Mouse (Mus musculus): ENCODE results near the gene Dnmt3l. TPM values are rescaled to one million over a fixed set of nuclear protein-coding genes. Genes with fewer than 3 reads are reported as not detected.

Gene Dnmt3l
- polyA plus RNA-seq, 1 experiment: 6.7 TPM

DNA sequence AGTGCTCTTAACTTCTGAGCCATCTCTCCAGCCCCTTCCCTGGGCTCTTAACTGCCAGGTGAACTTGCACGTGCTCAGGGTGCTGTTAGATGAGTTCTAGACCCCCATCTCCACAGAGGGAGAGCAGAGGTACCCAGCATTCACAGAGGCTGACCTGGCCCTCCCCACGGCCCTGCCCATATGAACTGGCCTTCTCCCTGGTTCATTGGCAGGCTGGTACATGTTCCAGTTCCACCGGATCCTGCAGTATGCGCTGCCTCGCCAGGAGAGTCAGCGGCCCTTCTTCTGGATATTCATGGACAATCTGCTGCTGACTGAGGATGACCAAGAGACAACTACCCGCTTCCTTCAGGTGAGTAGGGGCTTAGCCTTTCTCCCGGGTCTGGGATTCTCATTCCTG, 15.3 kb downstream of the Dnmt3l start:
- no peak overlapping the region for H3K4me3 ChIP-seq (replicated peaks; ENCODE audit: control insufficient read depth, low read depth, low read length)
- no peaks in the 10 kb centered on the region for H3K4me1 ChIP-seq (ENCODE audit: control insufficient read depth, insufficient read depth, low read length)
- WGBS: 81% methylated on average over 8 of the region's 8 CpGs
- H3K27ac ChIP-seq (ENCODE audit: control insufficient read depth, insufficient read depth, low read depth, low read length, poor library complexity): no peak overlapping the region
- TF ChIP-seq POLR2A (IDR thresholded peaks at IDR 0.05; ENCODE audit: borderline replicate concordance, control insufficient read depth, low read depth, low read length): no peak

DNA sequence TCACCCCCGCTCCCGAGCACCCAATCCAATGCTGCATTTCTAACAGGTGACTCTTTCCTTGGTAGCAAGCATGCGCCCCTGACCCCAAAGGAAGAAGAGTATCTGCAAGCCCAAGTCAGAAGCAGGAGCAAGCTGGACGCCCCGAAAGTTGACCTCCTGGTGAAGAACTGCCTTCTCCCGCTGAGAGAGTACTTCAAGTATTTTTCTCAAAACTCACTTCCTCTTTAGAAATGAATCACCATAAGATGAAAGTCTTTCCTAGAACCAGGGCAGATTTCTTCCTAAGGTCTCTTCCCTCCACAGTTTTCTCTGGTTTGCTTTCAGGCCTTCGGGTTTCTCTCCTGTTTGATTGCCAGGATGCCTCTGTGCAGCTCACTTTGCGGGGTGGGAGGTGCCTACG, 21.4 kb downstream of the Dnmt3l start:
- WGBS: 39% methylated on average over 9 of the region's 9 CpGs
- TF ChIP-seq POLR2A (IDR thresholded peaks at IDR 0.05; ENCODE audit: borderline replicate concordance, control insufficient read depth, low read depth, low read length) (no peak), CTCF (IDR thresholded peaks at IDR 0.05; ENCODE audit: control insufficient read depth, insufficient read depth, low read length) (no peak)
- no peak overlapping the region for H3K27ac ChIP-seq (ENCODE audit: control insufficient read depth, insufficient read depth, low read depth, low read length, poor library complexity)
- no peaks in the 10 kb centered on the region; the same call in 1 of the 2 replicates for H3K4me1 ChIP-seq (ENCODE audit: control insufficient read depth, insufficient read depth, low read length)
- H3K4me3 ChIP-seq (replicated peaks; ENCODE audit: control insufficient read depth, low read depth, low read length): no peak overlapping the region

DNA sequence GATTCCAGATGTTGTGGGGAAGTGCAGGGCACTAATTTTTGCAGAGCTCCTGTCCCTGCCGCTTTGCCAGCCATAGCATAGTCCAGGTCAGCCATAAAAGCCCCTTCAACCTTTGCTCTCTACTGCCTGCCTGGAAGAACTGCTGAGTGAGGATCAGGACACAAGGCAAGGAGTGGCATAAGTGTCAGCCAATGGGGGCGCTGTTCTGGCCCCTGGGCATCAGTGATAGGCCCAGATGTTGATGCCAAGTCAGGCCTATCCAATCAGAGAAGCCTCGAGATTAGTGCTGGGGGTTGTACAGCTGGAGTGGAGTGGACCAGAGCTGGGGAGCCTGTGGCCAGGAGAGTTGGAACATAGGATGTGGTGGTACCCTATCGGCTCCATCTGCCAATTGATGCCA, 25.5 kb downstream of the Dnmt3l start:
- no peaks in the 10 kb centered on the region; the same call in 1 of the 2 replicates for H3K4me1 ChIP-seq (ENCODE audit: control insufficient read depth, insufficient read depth, low read length)
- 57% methylated on average over 4 of the region's 4 CpGs for WGBS
- H3K4me3 ChIP-seq (replicated peaks; ENCODE audit: control insufficient read depth, low read depth, low read length): no peak overlapping the region
- TF ChIP-seq POLR2A (IDR thresholded peaks at IDR 0.05; ENCODE audit: borderline replicate concordance, control insufficient read depth, low read depth, low read length) (no peak), CTCF (IDR thresholded peaks at IDR 0.05; ENCODE audit: control insufficient read depth, insufficient read depth, low read length) (no peak)
- H3K27ac ChIP-seq (ENCODE audit: control insufficient read depth, insufficient read depth, low read depth, low read length, poor library complexity): no peak overlapping the region

DNA sequence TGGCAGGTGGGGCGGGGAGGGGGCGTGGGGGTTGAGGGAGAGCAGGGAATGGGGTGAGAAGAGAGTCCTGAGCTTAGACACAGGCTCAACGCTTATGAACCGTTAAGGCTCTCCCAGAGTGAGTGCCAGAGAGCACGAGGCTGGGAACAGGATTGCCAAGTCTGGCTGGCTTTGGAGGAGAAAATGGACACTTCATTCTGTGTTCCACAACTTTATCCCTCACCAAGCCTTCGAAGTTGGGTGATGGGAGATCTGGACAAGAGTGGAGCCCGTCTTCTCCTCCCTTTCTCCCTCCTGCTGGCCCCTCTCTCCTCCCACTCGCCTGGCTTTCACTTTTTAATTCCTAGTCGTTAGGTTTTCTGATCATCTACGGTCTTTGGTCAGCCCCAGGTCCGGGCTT, 26.8 kb downstream of the Dnmt3l start:
- 21% methylated on average over 11 of the region's 11 CpGs for WGBS
- Histone ChIP-seq H3K4me3 (replicated peaks; ENCODE audit: control insufficient read depth, low read depth, low read length) (peak overlapping the region; percentile 4), H3K27ac (ENCODE audit: control insufficient read depth, insufficient read depth, low read depth, low read length, poor library complexity) (no peak overlapping the region), H3K4me1 (ENCODE audit: control insufficient read depth, insufficient read depth, low read length) (no peaks in the 10 kb centered on the region; the same call in 1 of the 2 replicates)
- TF ChIP-seq CTCF (IDR thresholded peaks at IDR 0.05; ENCODE audit: control insufficient read depth, insufficient read depth, low read length): no peak
- no peak for TF ChIP-seq POLR2A (IDR thresholded peaks at IDR 0.05; ENCODE audit: borderline replicate concordance, control insufficient read depth, low read depth, low read length)

DNA sequence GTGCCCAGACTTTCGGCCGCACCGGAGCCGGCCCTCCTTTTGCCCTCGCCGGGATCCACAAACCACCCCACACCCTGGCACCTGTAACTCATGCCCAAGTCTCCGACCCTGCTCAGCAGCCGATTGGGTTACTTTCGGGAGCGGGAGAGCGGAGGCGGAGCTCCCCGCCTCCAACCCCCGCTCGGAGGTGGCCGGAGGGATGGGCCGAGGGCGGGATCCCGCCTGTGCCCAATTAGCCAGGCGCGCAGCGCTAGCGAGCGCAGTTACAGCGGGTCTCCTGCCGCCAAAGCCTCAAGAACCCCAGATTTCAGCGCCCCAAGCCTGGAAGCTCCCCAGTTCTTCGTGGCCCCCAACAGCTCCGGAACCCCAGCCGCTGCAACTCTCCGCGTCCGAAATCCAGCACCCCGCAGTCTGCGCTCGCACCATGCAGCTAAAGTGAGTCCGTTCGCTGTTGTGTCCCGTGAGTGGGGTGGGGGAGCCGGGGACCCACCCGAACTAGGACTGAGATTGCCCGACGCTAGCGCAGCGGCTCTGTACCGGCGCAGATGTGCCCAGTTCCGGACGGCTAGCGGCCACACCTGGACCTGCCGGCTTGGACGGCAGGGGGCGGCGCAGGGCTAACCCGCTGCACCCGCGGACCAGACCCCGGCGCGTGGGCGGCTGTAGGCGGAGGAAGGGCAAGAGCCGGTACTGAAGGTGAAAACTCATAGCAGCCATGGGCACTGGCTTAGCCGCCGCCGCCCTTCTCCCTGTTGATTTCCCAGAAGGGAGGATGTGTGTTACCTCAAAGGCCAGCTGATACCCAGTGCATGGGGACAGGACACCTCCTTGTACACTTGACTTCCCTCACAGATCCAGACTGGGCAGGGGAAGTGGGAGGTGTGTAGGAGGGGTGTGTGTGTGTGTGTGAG, 27.6 kb downstream of the Dnmt3l start, which contains the start of gene Icosl:
TSS of gene Icosl (plus strand) at position 202 of the 911 bp plus-strand sequence.
- TF ChIP-seq CTCF (IDR thresholded peaks at IDR 0.05; ENCODE audit: control insufficient read depth, insufficient read depth, low read length): peak; percentile 56
- TF ChIP-seq POLR2A (IDR thresholded peaks at IDR 0.05; ENCODE audit: borderline replicate concordance, control insufficient read depth, low read depth, low read length): peak; percentile 57; the same call in 1 of the 2 replicates

DNA sequence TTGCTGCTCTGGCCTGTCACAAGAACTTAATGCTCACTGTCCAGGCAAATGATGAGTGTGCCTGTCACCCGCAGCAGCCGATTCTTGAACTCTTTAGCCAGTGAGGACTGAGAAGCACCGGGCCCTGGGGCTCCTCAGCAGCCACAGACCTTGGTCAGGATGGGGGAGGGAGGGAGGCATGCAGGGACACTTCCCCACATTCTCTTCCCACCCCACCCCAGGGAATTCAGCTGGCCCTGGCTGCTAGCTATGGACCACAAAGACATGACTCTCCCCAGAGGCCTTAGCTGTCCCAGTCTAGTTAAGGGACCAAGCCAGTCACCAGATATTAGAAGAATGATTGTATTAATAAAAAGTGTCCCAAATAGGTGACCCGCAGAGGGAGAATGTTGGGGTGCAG, 32.4 kb downstream of the Dnmt3l start:
- H3K27ac ChIP-seq (ENCODE audit: control insufficient read depth, insufficient read depth, low read depth, low read length, poor library complexity): no peak overlapping the region
- H3K4me1 ChIP-seq (ENCODE audit: control insufficient read depth, insufficient read depth, low read length): no peaks in the 10 kb centered on the region; the same call in 1 of the 2 replicates
- 73% methylated on average over 4 of the region's 4 CpGs for WGBS
- H3K4me3 ChIP-seq (replicated peaks; ENCODE audit: control insufficient read depth, low read depth, low read length): no peak overlapping the region
- TF ChIP-seq POLR2A (IDR thresholded peaks at IDR 0.05; ENCODE audit: borderline replicate concordance, control insufficient read depth, low read depth, low read length): no peak
- TF ChIP-seq CTCF (IDR thresholded peaks at IDR 0.05; ENCODE audit: control insufficient read depth, insufficient read depth, low read length): no peak

More for the DNA sequence above, 27.6 kb downstream of the Dnmt3l start, which contains the start of gene Icosl:
- Histone ChIP-seq H3K4me1 (ENCODE audit: control insufficient read depth, insufficient read depth, low read length) (no peaks in the 10 kb centered on the region; the same call in 1 of the 2 replicates), H3K4me3 (replicated peaks; ENCODE audit: control insufficient read depth, low read depth, low read length) (peak within 1 kb of the TSS; percentile 79), H3K27ac (ENCODE audit: control insufficient read depth, insufficient read depth, low read depth, low read length, poor library complexity) (peak within 1 kb of the TSS; percentile 88)
- under 1% methylated on average over 66 of the region's 66 CpGs for WGBS

DNA sequence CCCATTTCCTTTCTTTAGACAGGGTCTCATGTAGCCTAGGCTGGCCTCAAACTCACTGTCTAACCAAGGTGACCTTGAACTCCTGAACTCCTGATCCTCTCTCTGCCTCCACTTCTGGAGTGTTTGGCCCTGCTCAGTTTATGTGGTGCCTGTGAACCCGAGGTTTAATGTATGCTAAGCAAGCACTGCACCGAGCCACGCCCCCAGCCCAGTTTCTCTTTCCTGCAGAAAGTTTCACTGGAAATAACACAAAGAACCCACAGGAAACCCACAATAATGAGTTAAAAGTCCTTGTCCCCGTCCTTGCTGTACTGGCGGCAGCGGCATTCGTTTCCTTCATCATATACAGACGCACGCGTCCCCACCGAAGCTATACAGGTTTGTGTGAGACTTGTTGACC, 33.2 kb downstream of the Dnmt3l start:
- no peak for TF ChIP-seq CTCF (IDR thresholded peaks at IDR 0.05; ENCODE audit: control insufficient read depth, insufficient read depth, low read length)
- no peak for TF ChIP-seq POLR2A (IDR thresholded peaks at IDR 0.05; ENCODE audit: borderline replicate concordance, control insufficient read depth, low read depth, low read length)
- H3K27ac ChIP-seq (ENCODE audit: control insufficient read depth, insufficient read depth, low read depth, low read length, poor library complexity): no peak overlapping the region
- no peaks in the 10 kb centered on the region for H3K4me1 ChIP-seq (ENCODE audit: control insufficient read depth, insufficient read depth, low read length)
- H3K4me3 ChIP-seq (replicated peaks; ENCODE audit: control insufficient read depth, low read depth, low read length): no peak overlapping the region
- WGBS: 3% methylated on average over 11 of the region's 11 CpGs

DNA sequence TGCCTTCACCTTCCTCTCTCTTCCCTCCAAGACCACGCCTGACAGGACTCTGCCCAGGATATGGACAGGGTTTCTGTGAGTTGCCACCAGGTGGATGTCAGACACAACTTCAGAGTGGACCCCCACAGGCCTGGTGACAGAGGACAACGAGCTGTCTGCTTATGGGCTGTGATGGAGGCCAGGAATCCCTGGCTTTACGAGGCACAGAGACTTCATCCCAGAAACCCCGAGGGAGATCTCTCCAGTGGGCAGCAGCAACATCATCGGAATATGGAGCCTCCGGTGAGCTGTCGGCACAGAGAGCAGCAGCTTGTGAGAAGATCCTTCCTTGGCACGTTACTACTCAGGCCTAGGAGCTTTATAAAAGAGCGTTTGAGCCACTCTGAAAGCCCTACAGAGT, 36.1 kb downstream of the Dnmt3l start:
- TF ChIP-seq POLR2A (IDR thresholded peaks at IDR 0.05; ENCODE audit: borderline replicate concordance, control insufficient read depth, low read depth, low read length) (no peak), CTCF (IDR thresholded peaks at IDR 0.05; ENCODE audit: control insufficient read depth, insufficient read depth, low read length) (no peak)
- Histone ChIP-seq H3K4me3 (replicated peaks; ENCODE audit: control insufficient read depth, low read depth, low read length) (no peak overlapping the region), H3K27ac (ENCODE audit: control insufficient read depth, insufficient read depth, low read depth, low read length, poor library complexity) (no peak overlapping the region), H3K4me1 (ENCODE audit: control insufficient read depth, insufficient read depth, low read length) (no peaks in the 10 kb centered on the region)
- WGBS: 74% methylated on average over 9 of the region's 9 CpGs
